Mouse (Mus musculus) left cerebral cortex, postnatal 10 days (tissue): ENCODE results near the gene Acr. TPM values are rescaled to one million over a fixed set of nuclear protein-coding genes. Genes with fewer than 3 reads are reported as not detected.

Experiments
- DNase-seq, 2 experiments: peaks; one replicate each; pipeline ENCODE4 v3.0.0; 2021 to 2022; ENCODE audit warnings: low spot score in 2 of 2, mixed read lengths in 1 of 2; ENCODE audit errors: extremely low spot score in 1 of 2
- intact Hi-C: fragments of 180-260 bp; cut with DNase I; formaldehyde crosslinking; loops from one replicate; pipeline ENCODE4 v1.15.1; 2025
- total RNA-seq, 2 experiments: library from RNA; stranded (reverse); gene quantifications; 2 replicates each; pipeline ENCODE4 v1.2.3; 2021

The Acr gene
- 1 to 10 TPM; 2.0 to 3.0 TPM for total RNA-seq

GRCm38 (mm10) chr15:89568114-89568513 is at the start of gene Acr:
Gene Acr, plus strand, starts transcription at chr15:89568326.
- intact Hi-C loops = no loop called here
- DNase-seq = no peak

DNA sequence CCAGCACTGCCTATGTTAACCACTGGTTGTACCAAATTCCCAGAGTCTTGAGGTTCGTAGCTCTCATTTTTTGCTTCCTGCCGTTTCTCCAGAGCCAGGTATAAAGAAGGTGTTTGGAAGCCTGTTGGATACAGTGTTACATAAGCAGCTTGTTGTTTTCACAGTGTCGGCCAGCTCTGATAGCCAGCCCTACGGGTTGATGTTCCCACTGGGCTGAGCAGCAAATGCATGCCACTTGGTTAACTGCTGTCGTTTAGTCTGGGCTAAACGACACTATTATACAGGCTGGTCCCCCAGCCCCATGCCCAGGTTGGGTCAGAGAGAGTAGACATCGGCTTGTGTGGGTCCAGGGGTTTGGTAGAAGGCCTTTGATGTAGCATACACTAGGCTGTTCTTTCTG is 46.2 kb upstream of the Acr start:
- intact Hi-C loops = no loop called here
- no peak for DNase-seq

DNA sequence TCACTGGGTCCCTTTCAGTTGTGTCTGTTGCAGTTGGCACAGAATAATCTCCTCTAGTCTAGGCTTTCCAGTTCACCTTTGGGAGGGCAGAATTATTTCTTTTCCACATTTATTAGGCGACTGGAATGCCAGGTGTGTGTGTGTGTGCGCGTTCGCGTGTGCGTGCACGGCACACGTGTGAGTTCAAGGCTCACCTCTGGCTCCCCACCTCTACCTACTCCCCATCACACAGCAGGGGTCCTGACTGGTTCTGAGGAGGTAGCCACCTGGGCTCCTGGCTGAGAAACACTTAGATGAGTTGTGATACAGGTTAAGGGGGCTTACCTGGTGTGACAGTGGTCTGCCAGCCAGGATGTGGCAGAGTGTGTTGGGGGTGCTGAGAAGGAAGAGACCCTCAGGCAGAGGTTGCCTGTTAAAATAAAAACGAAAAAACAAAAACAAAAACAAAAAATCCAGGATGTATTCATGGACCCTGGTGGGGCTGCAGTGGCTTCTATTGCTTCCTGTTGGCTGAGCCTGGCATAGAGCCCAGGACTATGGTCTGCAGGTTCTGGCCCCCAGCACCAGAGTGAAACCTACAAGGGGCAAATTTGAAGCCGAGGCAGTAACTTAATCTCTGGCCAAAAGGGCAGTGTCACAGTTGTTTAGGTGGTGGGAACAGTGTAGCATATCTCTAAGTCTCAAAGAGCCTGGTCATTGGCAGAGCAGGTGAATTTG is 45.4 kb upstream of the Acr start:
- no peak for DNase-seq

GRCm38 (mm10) chr15:89523283-89523832 is 44.8 kb upstream of the Acr start:
- no peak for DNase-seq

More for the DNA sequence above, 45.4 kb upstream of the Acr start:
- intact Hi-C loops = no loop called here

DNA sequence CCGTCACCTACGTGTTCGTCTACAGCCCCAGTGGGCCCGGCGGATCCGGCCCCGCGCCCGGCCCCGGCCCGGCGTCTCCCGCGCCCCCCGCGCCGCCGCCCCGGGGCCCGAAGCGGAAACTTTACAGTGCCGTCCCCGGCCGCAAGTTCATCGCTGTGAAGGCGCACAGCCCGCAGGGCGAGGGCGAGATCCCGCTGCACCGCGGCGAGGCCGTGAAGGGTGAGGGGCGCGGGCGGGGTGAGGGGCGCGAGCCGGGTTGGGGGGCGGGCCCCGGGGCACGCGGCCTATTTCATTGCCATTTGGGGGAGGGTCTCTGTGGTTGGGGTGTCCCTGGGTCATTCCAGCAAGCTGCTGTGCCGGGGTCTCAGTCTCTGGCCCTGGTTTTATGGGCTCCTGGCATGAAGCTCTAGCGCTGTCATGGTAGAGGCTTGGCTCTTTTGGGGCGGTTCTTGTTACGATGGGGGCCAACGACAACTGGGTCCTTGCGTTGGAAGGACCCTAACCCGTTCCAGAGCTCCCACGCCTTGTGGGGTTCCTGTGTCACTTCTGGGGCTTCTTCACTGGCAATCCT is 44.0 kb upstream of the Acr start:
- DNase-seq = no peak
- intact Hi-C loops = no loop called here

More at GRCm38 (mm10) chr15:89523283-89523832, 44.8 kb upstream of the Acr start:
- intact Hi-C loops = no loop called here

DNA sequence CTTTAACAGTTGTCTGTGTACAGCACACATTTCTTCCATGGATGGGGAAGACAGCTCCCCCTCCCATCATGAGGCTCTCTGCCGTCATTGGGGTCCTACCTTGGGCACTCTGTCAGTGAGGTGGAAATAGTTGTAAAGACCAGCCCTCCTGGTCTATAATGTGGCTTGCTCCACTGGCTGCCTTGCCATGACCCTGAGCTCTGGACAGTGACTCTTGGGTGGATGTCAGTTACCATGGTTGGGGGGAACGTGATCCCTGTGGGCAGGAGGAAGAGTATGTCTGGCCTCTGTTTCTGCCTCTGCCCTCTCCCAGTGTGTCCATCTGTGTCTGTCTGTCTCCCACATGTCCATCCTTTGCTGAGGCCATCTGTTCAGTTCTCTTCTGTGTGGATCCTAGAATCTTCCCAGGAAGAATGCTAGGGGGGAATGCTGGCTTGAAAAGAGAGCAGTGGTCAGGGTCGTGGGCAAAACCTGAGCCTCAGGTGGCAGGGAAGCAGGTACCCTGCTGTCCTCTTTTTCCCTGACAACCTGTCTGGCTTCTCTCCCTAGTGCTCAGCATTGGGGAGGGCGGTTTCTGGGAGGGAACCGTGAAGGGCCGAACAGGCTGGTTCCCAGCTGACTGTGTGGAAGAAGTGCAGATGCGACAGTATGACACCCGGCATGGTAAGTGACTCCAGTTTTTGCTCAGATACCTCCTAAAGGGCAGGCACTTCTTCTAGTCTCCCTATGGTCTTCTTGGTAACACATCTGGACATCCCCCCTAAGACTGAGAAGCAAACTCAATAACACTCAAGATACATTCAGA is 43.3 kb upstream of the Acr start:
- intact Hi-C loops = no loop called here

GRCm38 (mm10) chr15:89525464-89525863 is 42.7 kb upstream of the Acr start:
- DNase-seq = no peak
- intact Hi-C loops = no loop called here

More for the DNA sequence above, 43.3 kb upstream of the Acr start:
- DNase-seq = no peak

DNA sequence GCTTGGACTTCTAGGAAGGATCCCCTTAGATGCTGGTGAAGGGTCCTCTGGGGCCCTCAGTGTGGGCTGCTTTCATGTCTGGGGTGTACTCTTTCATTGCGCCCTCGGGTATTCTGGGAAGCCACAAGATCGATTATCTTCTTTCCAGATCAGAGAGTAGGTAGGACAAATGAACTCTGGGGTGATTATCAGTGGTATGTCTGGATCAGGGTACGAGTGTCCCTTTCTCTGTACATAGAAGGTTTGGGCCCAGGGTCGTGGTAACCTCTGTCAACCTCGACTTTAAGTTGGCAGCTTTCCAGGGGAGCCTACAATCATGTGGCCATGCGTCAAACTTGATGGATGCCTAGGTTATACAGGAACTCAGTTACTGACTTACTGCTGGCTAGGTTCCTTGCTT is 42.2 kb upstream of the Acr start:
- intact Hi-C loops = no loop called here
- no peak for DNase-seq

DNA sequence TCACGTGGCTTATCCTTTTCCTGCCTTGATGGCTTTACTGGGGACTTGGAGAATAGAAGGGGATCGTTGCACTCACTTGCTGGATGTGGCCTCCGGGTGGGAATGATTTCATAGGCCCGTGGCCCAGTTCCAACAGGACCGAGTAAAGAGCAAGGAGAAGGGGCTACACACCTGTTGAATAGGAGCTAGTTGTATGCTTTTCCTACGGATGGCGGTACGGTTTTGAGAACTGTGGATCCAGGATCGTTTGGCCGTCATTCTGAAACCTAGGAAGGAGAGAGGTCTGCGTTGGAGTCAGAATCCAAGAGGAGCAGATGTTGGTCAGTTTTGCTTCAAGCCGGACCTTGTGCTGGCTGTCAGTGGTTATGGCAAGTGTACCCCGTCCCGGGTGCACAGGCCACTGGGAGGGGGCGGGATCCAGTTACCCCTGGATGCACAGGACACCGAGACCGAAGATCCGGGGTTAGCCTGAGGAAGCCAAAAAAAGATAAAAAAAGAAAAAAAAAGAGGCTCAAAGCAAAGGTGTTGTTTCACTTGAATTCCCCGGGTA is 41.3 kb upstream of the Acr start:
- intact Hi-C loops = no loop called here
- DNase-seq = no peak

DNA sequence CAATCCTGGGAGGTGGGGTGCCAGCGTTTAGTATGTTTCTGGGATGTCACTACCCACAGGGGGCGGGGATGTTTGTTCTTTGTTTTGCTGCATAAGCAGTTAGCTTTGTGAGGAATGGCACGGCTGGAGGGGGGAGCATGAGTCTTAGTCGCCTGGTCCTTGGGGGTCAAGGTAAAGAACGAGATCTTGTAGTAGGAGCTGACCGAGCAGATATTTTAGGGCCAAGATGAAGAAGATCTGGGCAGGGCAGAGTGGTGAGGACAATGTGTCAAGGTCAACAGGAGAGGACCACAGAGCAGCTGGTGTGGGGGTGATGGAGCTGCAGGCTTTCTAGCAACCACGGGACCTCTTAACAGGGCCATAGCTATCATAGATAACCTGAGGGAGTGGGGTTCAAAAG is 40.7 kb upstream of the Acr start:
- no peak for DNase-seq
- intact Hi-C loops = no loop called here

DNA sequence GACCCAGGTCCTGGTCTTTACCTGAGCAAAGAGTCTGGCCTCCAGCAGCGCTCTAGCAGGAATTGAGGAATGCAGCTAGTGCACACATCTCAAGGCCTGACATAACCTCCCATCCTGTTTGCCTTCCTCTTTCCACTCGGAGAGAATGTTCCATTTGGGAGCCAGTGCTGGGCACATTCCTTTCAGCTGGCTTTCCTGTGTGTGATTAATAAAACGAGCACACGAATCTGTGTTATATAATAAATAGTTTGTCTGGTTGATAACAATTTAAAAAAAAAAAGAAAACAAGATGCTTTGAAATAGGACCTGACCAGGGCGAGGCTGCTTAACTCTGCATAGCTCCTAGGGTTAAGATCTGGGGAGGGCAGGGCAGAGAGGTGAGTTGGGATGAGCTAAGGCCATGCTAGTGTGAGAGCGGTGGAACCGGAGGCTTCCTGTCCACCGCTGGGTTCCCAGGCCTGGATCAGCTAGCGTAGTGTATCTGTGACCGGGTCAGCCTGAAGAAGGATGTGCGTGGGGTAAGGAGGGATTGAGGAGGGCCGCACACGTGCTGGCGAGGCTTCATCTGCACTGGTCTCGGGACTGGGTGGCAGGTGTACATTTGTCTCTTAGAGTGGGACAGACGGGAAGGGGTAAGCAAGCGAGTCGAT is 39.8 kb upstream of the Acr start:
- DNase-seq = no peak
- intact Hi-C loops = no loop called here

DNA sequence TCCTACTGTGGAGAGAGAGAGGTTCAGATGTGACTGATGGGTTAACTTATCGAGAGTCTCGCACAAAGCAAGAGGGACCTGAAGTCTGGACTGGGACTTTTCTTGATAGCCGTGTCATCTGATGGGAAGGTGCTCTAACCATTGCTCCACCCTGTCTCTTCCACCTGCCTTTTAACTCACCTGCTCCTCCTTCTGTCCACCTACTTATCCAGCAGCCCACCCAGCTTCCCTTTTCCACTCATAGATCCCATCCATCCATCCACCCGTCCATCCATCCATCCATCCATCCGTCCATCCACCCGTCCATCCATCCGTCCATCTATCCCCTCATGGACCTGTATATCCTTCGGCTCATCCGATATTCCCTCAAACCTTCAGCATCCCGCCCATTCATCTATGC is 39.2 kb upstream of the Acr start:
- intact Hi-C loops = no loop called here
- no peak for DNase-seq

GRCm38 (mm10) chr15:89530336-89530735 is 37.8 kb upstream of the Acr start:
- DNase-seq = peak in 1 of 2 experiments; percentile 62
- intact Hi-C loops = no loop called here

- DNase-seq = no peak
- intact Hi-C loops = no loop called here
These were observed 36.7 kb upstream of the Acr start for GRCm38 (mm10) chr15:89531399-89531798.

DNA sequence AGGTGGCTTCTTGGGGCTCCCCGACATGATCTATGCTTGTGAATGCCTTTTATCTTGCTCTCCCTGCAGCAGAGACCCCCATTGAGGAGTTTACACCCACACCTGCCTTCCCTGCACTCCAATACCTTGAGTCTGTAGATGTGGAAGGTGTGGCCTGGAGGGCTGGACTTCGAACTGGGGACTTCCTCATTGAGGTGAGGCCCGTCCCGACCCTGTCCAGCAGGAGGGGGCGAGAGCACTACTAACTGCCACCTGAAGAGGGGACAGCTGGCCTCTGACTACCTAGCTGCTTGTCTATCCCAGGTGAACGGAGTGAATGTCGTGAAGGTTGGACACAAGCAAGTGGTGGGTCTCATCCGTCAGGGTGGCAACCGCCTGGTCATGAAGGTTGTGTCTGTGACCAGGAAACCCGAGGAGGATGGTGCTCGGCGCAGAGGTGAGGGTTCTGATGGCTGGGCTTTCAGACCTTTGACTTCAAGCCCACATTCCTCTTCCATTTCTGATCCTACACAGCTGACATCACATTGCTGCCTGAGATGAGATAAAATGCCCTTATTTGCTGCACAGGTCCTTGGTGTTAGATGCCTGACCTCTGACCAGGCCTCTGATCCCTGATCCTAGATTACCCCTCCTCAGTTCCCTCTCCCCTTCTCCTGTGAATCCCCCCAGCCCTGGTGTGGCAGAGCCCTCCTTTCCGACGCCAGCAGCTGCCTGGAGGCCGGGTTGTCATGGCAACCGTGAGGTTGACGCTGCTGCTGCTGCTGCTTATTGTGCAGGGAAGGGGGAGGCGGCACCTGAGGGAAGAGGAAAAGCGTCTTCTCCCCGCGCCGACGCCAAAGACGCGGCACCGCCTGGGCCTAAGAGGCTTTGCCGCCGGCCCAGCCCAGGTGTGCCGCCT is 35.9 kb upstream of the Acr start:
- intact Hi-C loops = no loop called here
- peak; percentile 82 to 88 for DNase-seq

- intact Hi-C loops = no loop called here
- no peak for DNase-seq
These were observed 34.9 kb upstream of the Acr start for GRCm38 (mm10) chr15:89532924-89533842.

- no peak for DNase-seq
- intact Hi-C loops = no loop called here
These were observed 34.3 kb upstream of the Acr start for GRCm38 (mm10) chr15:89533843-89534207.
